Mouse (Mus musculus) stomach, embryonic 15.5 days (tissue): ENCODE results near the gene Mrgbp. TPM values are rescaled to one million over a fixed set of nuclear protein-coding genes. Genes with fewer than 3 reads are reported as not detected.

Experiments used
- ATAC-seq: fragments of 200-750 bp; cut with Nextera tagmentation; 2 replicates; pipeline ENCODE4 v1.8.0; 2017; ENCODE audit warnings: low read depth, moderate number of reproducible peaks, moderate TSS enrichment; ENCODE audit not compliant: insufficient read depth, low FRiP score
- H3K27ac ChIP-seq: fragments of 300-500 bp; sonication (generic); 2 replicates; pipeline ENCODE4 v1.5.1; 2015; ENCODE audit warnings: mild to moderate bottlenecking, inconsistent platforms
- H3K27me3 ChIP-seq: fragments of 300-500 bp; sonication (generic); replicated peaks from 2 replicates; pipeline ENCODE4 v1.6.1; 2015; ENCODE audit warnings: inconsistent platforms
- H3K36me3 ChIP-seq: fragments of 300-500 bp; sonication (generic); 2 replicates; pipeline ENCODE4 v1.6.1; 2015; ENCODE audit warnings: inconsistent platforms
- H3K4me1 ChIP-seq: fragments of 300-500 bp; sonication (generic); 2 replicates; pipeline ENCODE4 v1.6.1; 2015; ENCODE audit warnings: inconsistent platforms
- H3K4me2 ChIP-seq: fragments of 300-500 bp; sonication (generic); 2 replicates; pipeline ENCODE4 v1.6.1; 2015; ENCODE audit warnings: mild to moderate bottlenecking, inconsistent platforms
- H3K4me3 ChIP-seq: fragments of 300-500 bp; sonication (generic); replicated peaks from 2 replicates; pipeline ENCODE4 v1.5.1; 2015; ENCODE audit warnings: inconsistent platforms
- H3K9ac ChIP-seq: fragments of 300-500 bp; sonication (generic); 2 replicates; pipeline ENCODE4 v1.6.1; 2015; ENCODE audit warnings: inconsistent platforms
- H3K9me3 ChIP-seq: fragments of 300-500 bp; sonication (generic); 2 replicates; pipeline ENCODE4 v1.6.1; 2016; ENCODE audit warnings: inconsistent platforms
- WGBS: fragments of 180-500 bp; shearing (Covaris S2); methylation state at CpG from one replicate; pipeline ENCODE4 v1.1.7; 2015; 5-methylcytosine and 5-hydroxymethylcytosine counted together
- polyA plus RNA-seq: library from polyadenylated mRNA; unstranded; fragments of >200 nt; fragmentation: Nextera tagmentation; extraction: Ambion mirVana; gene quantifications from 2 replicates; pipeline ENCODE4 v1.2.1, GENCODE M21; 2015

Gene Mrgbp
- 25.5 and 25.6 TPM in 2 replicates for polyA plus RNA-seq

GRCm38 (mm10) chr2:180581002-180581401 is at the start of gene Mrgbp:
TSS of gene Mrgbp (plus strand) at chr2:180581304.
- Histone ChIP-seq H3K9ac (no peak within 1 kb of the TSS), H3K9me3 (no peaks in the 10 kb centered on the region), H3K4me1 (peaks cover 13% of the 10 kb centered on the region), H3K4me3 (no peak within 1 kb of the TSS), H3K4me2 (no peak within 1 kb of the TSS), H3K27ac (no peak within 1 kb of the TSS), H3K36me3 (0 out of 2 replicates have a peak, but pooled peaks cover 11% of the 10 kb centered on the region), H3K27me3 (0 out of 2 replicates have a peak, but pooled peaks cover 3% of the 10 kb centered on the region)
- ATAC-seq, result no peak
- 61% methylated on average over 3 of the region's 3 CpGs for WGBS

DNA sequence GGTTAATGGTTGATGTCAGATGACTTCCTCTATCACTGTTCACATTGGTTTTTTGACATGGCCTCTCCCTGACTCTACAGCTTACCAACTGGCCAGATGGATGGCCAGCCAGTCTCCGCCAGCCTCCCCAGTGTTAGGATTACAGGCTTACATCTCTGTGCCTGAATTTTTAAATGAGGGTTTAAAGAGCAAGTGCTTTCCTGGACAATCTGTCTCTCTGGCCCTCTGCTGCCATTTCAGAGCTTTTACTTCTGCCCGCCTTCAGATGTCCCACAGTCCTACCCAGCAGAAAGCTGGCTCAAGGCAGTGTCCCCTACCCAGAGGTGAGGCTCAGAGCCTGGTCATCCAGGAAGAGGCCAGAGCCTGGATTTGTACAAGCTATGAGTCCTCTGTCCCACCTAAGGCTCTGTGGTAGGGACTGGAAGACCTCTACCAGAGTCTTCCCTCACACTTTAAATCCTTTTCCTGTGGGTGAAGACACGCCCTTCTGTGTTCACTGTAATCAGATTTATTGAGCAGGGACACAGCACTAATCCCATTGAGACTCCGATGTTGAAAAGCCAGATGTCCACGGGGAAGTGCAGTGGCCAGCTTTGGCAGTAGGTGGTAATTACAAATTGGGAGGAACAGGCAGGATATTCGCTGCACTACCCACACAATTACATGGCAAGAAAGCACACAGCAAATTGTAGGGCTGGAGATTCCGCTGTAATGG is 49.3 kb upstream of the Mrgbp start:
- Histone ChIP-seq H3K27me3 (0 out of 2 replicates have a peak, but pooled peaks cover 7% of the 10 kb centered on the region), H3K9me3 (no peaks in the 10 kb centered on the region), H3K9ac (no peak overlapping the region), H3K4me3 (no peak overlapping the region), H3K4me2 (no peak overlapping the region), H3K36me3 (no peaks in the 10 kb centered on the region), H3K27ac (no peak overlapping the region), H3K4me1 (peaks cover 20% of the 10 kb centered on the region; the same call in 1 of the 2 replicates)
- ATAC-seq, result no peak
- 54% methylated on average over 7 of the region's 7 CpGs for WGBS

GRCm38 (mm10) chr2:180532386-180532995 is 48.6 kb upstream of the Mrgbp start:
- no peaks in the 10 kb centered on the region for H3K36me3 ChIP-seq
- H3K4me1 ChIP-seq, result peaks cover 20% of the 10 kb centered on the region; the same call in 1 of the 2 replicates
- no peaks in the 10 kb centered on the region for H3K9me3 ChIP-seq
- H3K27me3 ChIP-seq, result 0 out of 2 replicates have a peak, but pooled peaks cover under 1% of the 10 kb centered on the region
- no peak overlapping the region for H3K4me3 ChIP-seq
- no peak overlapping the region for H3K27ac ChIP-seq
- WGBS, result 15% methylated on average over 6 of the region's 6 CpGs
- no peak overlapping the region for H3K9ac ChIP-seq
- peak; percentile 44; the same call in 1 of the 2 replicates for ATAC-seq
- no peak overlapping the region for H3K4me2 ChIP-seq

DNA sequence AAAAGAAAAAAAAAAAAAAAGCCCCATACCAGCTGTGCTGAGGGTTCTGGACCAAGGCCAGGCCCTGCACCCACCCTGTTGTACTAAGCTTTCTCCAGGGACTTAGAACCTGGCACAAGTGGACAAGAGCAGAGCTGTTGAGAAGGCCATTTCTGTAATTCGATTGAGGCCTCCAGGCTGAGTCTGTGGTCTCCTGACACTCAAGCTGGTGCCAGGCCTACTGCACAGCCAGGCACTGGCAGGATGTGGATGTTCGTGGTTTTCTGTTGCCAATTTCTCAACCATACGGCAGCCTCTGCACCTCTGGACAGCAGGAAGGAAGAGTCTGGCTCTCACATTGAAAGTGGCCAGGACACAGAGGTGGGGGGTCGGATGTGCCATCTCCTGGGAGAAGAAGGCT is 47.9 kb upstream of the Mrgbp start:
- Histone ChIP-seq H3K36me3 (no peaks in the 10 kb centered on the region), H3K4me3 (no peak overlapping the region), H3K4me2 (no peak overlapping the region), H3K27me3 (no peaks in the 10 kb centered on the region), H3K9ac (no peak overlapping the region), H3K4me1 (peaks cover 20% of the 10 kb centered on the region; the same call in 1 of the 2 replicates), H3K9me3 (no peaks in the 10 kb centered on the region), H3K27ac (no peak overlapping the region)
- no peak for ATAC-seq
- WGBS, result 79% methylated on average over 4 of the region's 4 CpGs

- Histone ChIP-seq H3K36me3 (no peaks in the 10 kb centered on the region), H3K4me1 (peaks cover 9% of the 10 kb centered on the region), H3K9me3 (no peaks in the 10 kb centered on the region), H3K4me3 (no peak overlapping the region), H3K4me2 (no peak overlapping the region), H3K27me3 (no peaks in the 10 kb centered on the region), H3K27ac (no peak overlapping the region), H3K9ac (no peak overlapping the region)
- no peak for ATAC-seq
- WGBS, result 89% methylated on average over 2 of the region's 2 CpGs
Measured at GRCm38 (mm10) chr2:180543675-180544074, 37.4 kb upstream of the Mrgbp start.

DNA sequence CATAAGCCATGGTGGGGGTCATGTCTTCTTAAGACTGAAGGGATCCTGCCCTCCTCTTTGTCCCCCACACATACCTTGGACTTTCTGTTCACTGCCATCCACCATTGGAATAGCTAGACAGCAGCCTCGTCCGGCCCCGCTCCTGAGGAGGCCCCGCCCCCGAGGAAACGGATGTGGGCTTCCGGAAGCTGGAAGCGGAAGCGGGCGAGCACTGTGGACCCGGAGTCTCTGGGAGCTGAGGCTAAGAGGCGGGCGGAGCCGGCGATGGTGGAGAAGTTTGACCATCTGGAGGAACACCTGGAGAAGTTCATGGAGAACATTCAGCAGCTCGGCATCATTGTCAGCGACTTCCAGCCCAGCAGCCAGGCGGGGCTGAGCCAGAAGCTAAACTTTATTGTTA is 36.1 kb upstream of the Mrgbp start:
- no peak for ATAC-seq
- H3K27me3 ChIP-seq, result no peaks in the 10 kb centered on the region
- H3K4me2 ChIP-seq, result no peak overlapping the region
- WGBS, result 78% methylated on average over 18 of the region's 18 CpGs
- H3K27ac ChIP-seq, result no peak overlapping the region
- peaks cover 9% of the 10 kb centered on the region for H3K4me1 ChIP-seq
- H3K9ac ChIP-seq, result no peak overlapping the region
- no peaks in the 10 kb centered on the region for H3K36me3 ChIP-seq
- no peak overlapping the region for H3K4me3 ChIP-seq
- H3K9me3 ChIP-seq, result no peaks in the 10 kb centered on the region

DNA sequence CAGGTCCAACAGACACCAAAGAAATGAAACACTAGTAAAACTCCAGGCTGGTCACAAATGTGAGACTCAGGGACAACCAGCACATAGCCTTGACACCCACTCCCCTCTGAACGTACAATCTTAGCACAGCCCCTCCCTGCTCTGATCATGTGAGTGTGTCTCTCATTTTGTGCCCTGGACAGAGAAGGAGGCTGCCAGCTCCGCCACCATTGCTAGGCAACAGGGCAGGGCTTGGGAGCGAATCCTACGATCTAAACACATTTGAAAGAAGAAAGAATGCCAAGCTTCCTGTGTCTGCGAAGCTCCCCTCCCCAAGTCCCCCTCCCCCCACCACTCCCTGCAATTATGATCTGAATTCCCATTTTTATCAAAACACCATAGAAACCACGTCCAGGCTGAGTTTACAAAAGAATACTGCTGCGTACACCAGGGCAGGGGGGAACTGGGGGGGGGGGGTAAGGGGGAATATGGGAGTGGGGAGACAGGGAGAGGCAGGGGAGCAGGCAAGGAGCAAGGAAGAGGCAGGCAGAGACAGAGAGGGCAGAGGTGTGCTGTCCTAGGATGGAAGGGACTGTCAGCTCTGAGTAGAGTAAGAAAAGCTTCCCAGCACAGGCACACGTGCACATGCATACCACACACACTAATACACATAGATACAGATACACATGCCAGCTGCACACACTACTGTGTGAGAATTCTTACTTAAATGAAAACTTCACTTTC is 33.6 kb upstream of the Mrgbp start:
- 11% methylated on average over 8 of the region's 8 CpGs for WGBS

GRCm38 (mm10) chr2:180552340-180552739 is 28.8 kb upstream of the Mrgbp start:
- no peaks in the 10 kb centered on the region for H3K27me3 ChIP-seq
- no peak for ATAC-seq
- H3K9me3 ChIP-seq, result no peaks in the 10 kb centered on the region
- no peaks in the 10 kb centered on the region for H3K36me3 ChIP-seq
- H3K9ac ChIP-seq, result no peak overlapping the region
- H3K4me3 ChIP-seq, result no peak overlapping the region
- H3K4me2 ChIP-seq, result no peak overlapping the region
- H3K4me1 ChIP-seq, result peaks cover 6% of the 10 kb centered on the region
- H3K27ac ChIP-seq, result no peak overlapping the region
- WGBS, result 79% methylated on average over 3 of the region's 3 CpGs

More for the DNA sequence above, 33.6 kb upstream of the Mrgbp start:
- Histone ChIP-seq H3K27ac (no peak overlapping the region), H3K9ac (no peak overlapping the region), H3K36me3 (no peaks in the 10 kb centered on the region), H3K4me2 (no peak overlapping the region), H3K4me1 (peaks cover 9% of the 10 kb centered on the region), H3K9me3 (no peaks in the 10 kb centered on the region), H3K27me3 (no peaks in the 10 kb centered on the region), H3K4me3 (no peak overlapping the region)
- ATAC-seq, result 0 out of 2 replicates have a peak, but pooled peaks have one; percentile 39

DNA sequence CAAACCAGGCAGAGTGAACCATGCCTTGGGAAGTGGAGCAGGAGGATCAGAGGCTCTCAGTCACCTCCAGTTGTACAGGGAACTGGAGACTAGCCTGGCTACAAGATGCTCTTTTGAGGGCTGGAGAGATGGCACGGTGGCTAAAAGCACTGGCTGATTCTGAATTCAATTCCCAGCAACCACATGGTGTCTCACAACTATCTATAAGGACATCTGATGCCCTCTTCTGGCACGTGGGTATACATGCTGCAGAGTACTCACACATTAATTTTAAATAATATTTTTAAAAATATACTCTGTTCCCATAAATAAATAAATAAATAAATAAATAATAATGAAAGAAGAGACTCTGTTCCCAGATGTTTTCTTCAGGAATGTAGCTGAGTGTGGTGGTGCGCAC is 25.9 kb upstream of the Mrgbp start:
- WGBS, result 51% methylated on average over 3 of the region's 3 CpGs
- no peak overlapping the region for H3K27ac ChIP-seq
- ATAC-seq, result no peak

GRCm38 (mm10) chr2:180556470-180556869 is 24.6 kb upstream of the Mrgbp start:
- no peak overlapping the region for H3K27ac ChIP-seq
- no peak overlapping the region for H3K9ac ChIP-seq
- 71% methylated on average over 3 of the region's 3 CpGs for WGBS
- H3K27me3 ChIP-seq, result no peaks in the 10 kb centered on the region
- H3K36me3 ChIP-seq, result no peaks in the 10 kb centered on the region
- H3K9me3 ChIP-seq, result no peaks in the 10 kb centered on the region
- H3K4me1 ChIP-seq, result no peaks in the 10 kb centered on the region
- no peak for ATAC-seq
- H3K4me2 ChIP-seq, result no peak overlapping the region
- H3K4me3 ChIP-seq, result no peak overlapping the region

More for the DNA sequence above, 25.9 kb upstream of the Mrgbp start:
- no peaks in the 10 kb centered on the region for H3K9me3 ChIP-seq
- H3K36me3 ChIP-seq, result no peaks in the 10 kb centered on the region
- no peaks in the 10 kb centered on the region for H3K27me3 ChIP-seq
- no peak overlapping the region for H3K9ac ChIP-seq
- H3K4me1 ChIP-seq, result no peaks in the 10 kb centered on the region
- H3K4me3 ChIP-seq, result no peak overlapping the region
- no peak overlapping the region for H3K4me2 ChIP-seq

GRCm38 (mm10) chr2:180560245-180560644 is 20.9 kb upstream of the Mrgbp start:
- no peaks in the 10 kb centered on the region for H3K36me3 ChIP-seq
- H3K27me3 ChIP-seq, result 0 out of 2 replicates have a peak, but pooled peaks cover 2% of the 10 kb centered on the region
- no peak overlapping the region for H3K4me3 ChIP-seq
- H3K9ac ChIP-seq, result no peak overlapping the region
- H3K4me2 ChIP-seq, result no peak overlapping the region
- no peak for ATAC-seq
- H3K27ac ChIP-seq, result no peak overlapping the region
- 56% methylated on average over 5 of the region's 5 CpGs for WGBS
- no peaks in the 10 kb centered on the region for H3K9me3 ChIP-seq
- no peaks in the 10 kb centered on the region for H3K4me1 ChIP-seq

- Histone ChIP-seq H3K36me3 (no peaks in the 10 kb centered on the region), H3K27ac (no peak overlapping the region), H3K27me3 (0 out of 2 replicates have a peak, but pooled peaks cover 2% of the 10 kb centered on the region), H3K4me1 (no peaks in the 10 kb centered on the region), H3K4me3 (no peak overlapping the region), H3K4me2 (no peak overlapping the region), H3K9ac (no peak overlapping the region), H3K9me3 (no peaks in the 10 kb centered on the region)
- WGBS, result 52% methylated on average over 5 of the region's 5 CpGs
- no peak for ATAC-seq
Measured at GRCm38 (mm10) chr2:180562146-180562545, 19.0 kb upstream of the Mrgbp start.
